Mouse (Mus musculus) forebrain, postnatal 0 days (tissue): ENCODE measurements around the gene Mxd1. TPM values are rescaled to one million over a fixed set of nuclear protein-coding genes. Genes with fewer than 3 reads are reported as not detected.

Experiments used
- ATAC-seq: fragments of 200-750 bp; cut with Nextera tagmentation; 2 replicates; pipeline ENCODE4 v1.8.0; 2017; ENCODE audit warnings: mild to moderate bottlenecking, moderate library complexity
- DNase-seq: peaks from one replicate; pipeline ENCODE4 v3.0.0-alpha.2; 2015
- H3K27ac ChIP-seq: fragments of 300-500 bp; sonication (generic); 2 replicates; pipeline ENCODE4 v1.5.1; 2014; ENCODE audit warnings: low read depth, mild to moderate bottlenecking, antibody characterized with exemption, low read length, moderate library complexity, mixed read lengths
- H3K27me3 ChIP-seq: fragments of 300-500 bp; sonication (generic); 2 replicates; pipeline ENCODE4 v1.6.1; 2014; ENCODE audit warnings: mild to moderate bottlenecking, low read length, mixed read lengths; ENCODE audit not compliant: insufficient read depth
- H3K36me3 ChIP-seq: fragments of 300-500 bp; sonication (generic); 2 replicates; pipeline ENCODE4 v1.6.1; 2014; ENCODE audit warnings: mild to moderate bottlenecking, moderate library complexity; ENCODE audit not compliant: insufficient read depth
- H3K4me1 ChIP-seq: fragments of 300-500 bp; sonication (generic); 2 replicates; pipeline ENCODE4 v1.6.1; 2014; ENCODE audit warnings: antibody characterized with exemption; ENCODE audit not compliant: insufficient read depth
- H3K4me2 ChIP-seq: fragments of 300-500 bp; sonication (generic); 2 replicates; pipeline ENCODE4 v1.6.1; 2014; ENCODE audit warnings: low read depth, mild to moderate bottlenecking, moderate library complexity
- H3K4me3 ChIP-seq: fragments of 300-500 bp; sonication (generic); 2 replicates; pipeline ENCODE4 v1.5.1; 2014; ENCODE audit warnings: low read depth, low read length, mixed read lengths
- H3K9ac ChIP-seq: fragments of 300-500 bp; sonication (generic); 2 replicates; pipeline ENCODE4 v1.6.1; 2014; ENCODE audit warnings: mild to moderate bottlenecking
- H3K9me3 ChIP-seq: fragments of 300-500 bp; sonication (generic); 2 replicates; pipeline ENCODE4 v1.6.1; 2016; ENCODE audit warnings: low read length
- CTCF ChIP-seq: sonication (generic); IDR thresholded peaks from 2 replicates; pipeline ENCODE4 v1.5.1; 2016; ENCODE audit warnings: antibody characterized with exemption, control low read depth, low read depth
- WGBS: fragments of 180-500 bp; shearing (Covaris S2); extraction: QIAGEN DNeasy Blood & Tissue Kit; methylation state at CpG from one replicate; pipeline ENCODE4 v1.1.7; 2014; 5-methylcytosine and 5-hydroxymethylcytosine counted together
- polyA plus RNA-seq: library from polyadenylated mRNA; unstranded; fragments of >200 nt; fragmentation: Nextera tagmentation; extraction: Ambion mirVana; gene quantifications from 2 replicates; pipeline ENCODE4 v1.2.1, GENCODE M21; 2015
- total RNA-seq: library from RNA; depleted of rRNA; stranded (reverse); fragments of >200 nt; gene quantifications from 2 replicates; pipeline ENCODE4 v1.2.3, GENCODE M21; 2014

The Mxd1 gene
- total and polyA plus RNA-seq, 2 experiments from 2014 or later = 10.0 to 13.8 TPM

GRCm38 (mm10) chr6:86667061-86667460 is 1.9 kb downstream of the Mxd1 start:
- H3K36me3 ChIP-seq = peaks cover 29% of the 10 kb centered on the region
- DNase-seq = no peak
- H3K27me3 ChIP-seq = no peaks in the 10 kb centered on the region
- no peaks in the 10 kb centered on the region for H3K9me3 ChIP-seq
- no peak for TF ChIP-seq CTCF
- no peak overlapping the region for H3K4me3 ChIP-seq
- peaks cover 10% of the 10 kb centered on the region for H3K4me1 ChIP-seq
- 91% methylated on average over 10 of the region's 10 CpGs for WGBS
- H3K4me2 ChIP-seq = peak overlapping the region; percentile 77; the same call in 1 of the 2 replicates
- no peak overlapping the region for H3K27ac ChIP-seq
- H3K9ac ChIP-seq = no peak overlapping the region
- ATAC-seq = no peak

- H3K36me3 ChIP-seq = peaks cover 34% of the 10 kb centered on the region
- no peak overlapping the region for H3K27ac ChIP-seq
- no peaks in the 10 kb centered on the region for H3K27me3 ChIP-seq
- H3K4me3 ChIP-seq = no peak overlapping the region
- no peaks in the 10 kb centered on the region for H3K9me3 ChIP-seq
- DNase-seq (no peak), ATAC-seq (no peak)
- WGBS = 87% methylated on average over 17 of the region's 17 CpGs
- TF ChIP-seq CTCF = no peak
- H3K4me1 ChIP-seq = peaks cover 10% of the 10 kb centered on the region
- H3K4me2 ChIP-seq = no peak overlapping the region
- no peak overlapping the region for H3K9ac ChIP-seq
These were observed 3.2 kb downstream of the Mxd1 start for GRCm38 (mm10) chr6:86665560-86666307.

- Histone ChIP-seq H3K4me2 (no peak overlapping the region), H3K9me3 (no peaks in the 10 kb centered on the region), H3K4me3 (no peak overlapping the region), H3K36me3 (peaks cover 40% of the 10 kb centered on the region), H3K9ac (no peak overlapping the region), H3K27ac (no peak overlapping the region), H3K4me1 (peaks cover 10% of the 10 kb centered on the region), H3K27me3 (no peaks in the 10 kb centered on the region)
- DNase-seq (no peak), ATAC-seq (no peak)
- no peak for TF ChIP-seq CTCF
- WGBS = 84% methylated on average over 5 of the region's 5 CpGs
These were observed 3.9 kb downstream of the Mxd1 start for GRCm38 (mm10) chr6:86665076-86665475.

GRCm38 (mm10) chr6:86660161-86660877 is 8.6 kb downstream of the Mxd1 start:
- no peak for TF ChIP-seq CTCF
- Histone ChIP-seq H3K36me3 (peaks cover 52% of the 10 kb centered on the region), H3K27me3 (no peaks in the 10 kb centered on the region), H3K4me3 (no peak overlapping the region), H3K27ac (no peak overlapping the region), H3K4me2 (no peak overlapping the region), H3K9ac (no peak overlapping the region), H3K4me1 (no peaks in the 10 kb centered on the region), H3K9me3 (no peaks in the 10 kb centered on the region)
- ATAC-seq (no peak), DNase-seq (no peak)
- WGBS = 80% methylated on average over 9 of the region's 9 CpGs

- DNase-seq (no peak), ATAC-seq (no peak)
- H3K36me3 ChIP-seq = peaks cover 50% of the 10 kb centered on the region
- no peak overlapping the region for H3K4me2 ChIP-seq
- H3K9ac ChIP-seq = no peak overlapping the region
- H3K4me1 ChIP-seq = no peaks in the 10 kb centered on the region
- WGBS = 84% methylated on average over 3 of the region's 3 CpGs
- no peaks in the 10 kb centered on the region for H3K27me3 ChIP-seq
- H3K27ac ChIP-seq = no peak overlapping the region
- no peaks in the 10 kb centered on the region for H3K9me3 ChIP-seq
- H3K4me3 ChIP-seq = no peak overlapping the region
- no peak for TF ChIP-seq CTCF
These were observed 10.5 kb downstream of the Mxd1 start for GRCm38 (mm10) chr6:86658501-86658900.

- no peaks in the 10 kb centered on the region for H3K4me1 ChIP-seq
- TF ChIP-seq CTCF = peak; percentile 38; the same call in 1 of the 2 replicates
- peaks cover 54% of the 10 kb centered on the region for H3K36me3 ChIP-seq
- no peaks in the 10 kb centered on the region for H3K9me3 ChIP-seq
- no peak overlapping the region for H3K4me2 ChIP-seq
- H3K27ac ChIP-seq = no peak overlapping the region
- WGBS = 79% methylated on average over 9 of the region's 9 CpGs
- no peak overlapping the region for H3K4me3 ChIP-seq
- no peak overlapping the region for H3K9ac ChIP-seq
- ATAC-seq (no peak; the same call in 1 of the 2 replicates), DNase-seq (no peak)
- H3K27me3 ChIP-seq = no peaks in the 10 kb centered on the region
These were observed 14.6 kb downstream of the Mxd1 start for GRCm38 (mm10) chr6:86654270-86654916.

GRCm38 (mm10) chr6:86653026-86653425 is 15.9 kb downstream of the Mxd1 start:
- Histone ChIP-seq H3K4me3 (no peak overlapping the region), H3K36me3 (peaks cover 56% of the 10 kb centered on the region), H3K4me2 (no peak overlapping the region), H3K4me1 (no peaks in the 10 kb centered on the region), H3K27me3 (no peaks in the 10 kb centered on the region), H3K9me3 (no peaks in the 10 kb centered on the region), H3K27ac (no peak overlapping the region), H3K9ac (no peak overlapping the region)
- WGBS = 92% methylated on average over 6 of the region's 6 CpGs
- ATAC-seq = no peak
- no peak for TF ChIP-seq CTCF
- no peak for DNase-seq
